Mouse (Mus musculus): Measurements from ENCODE around the gene Chrm1. TPM values are rescaled to one million over a fixed set of nuclear protein-coding genes. Genes with fewer than 3 reads are reported as not detected.

Chrm1 gene
- polyA plus RNA-seq, 1 experiment from 2014 or later: 0.06 TPM

DNA sequence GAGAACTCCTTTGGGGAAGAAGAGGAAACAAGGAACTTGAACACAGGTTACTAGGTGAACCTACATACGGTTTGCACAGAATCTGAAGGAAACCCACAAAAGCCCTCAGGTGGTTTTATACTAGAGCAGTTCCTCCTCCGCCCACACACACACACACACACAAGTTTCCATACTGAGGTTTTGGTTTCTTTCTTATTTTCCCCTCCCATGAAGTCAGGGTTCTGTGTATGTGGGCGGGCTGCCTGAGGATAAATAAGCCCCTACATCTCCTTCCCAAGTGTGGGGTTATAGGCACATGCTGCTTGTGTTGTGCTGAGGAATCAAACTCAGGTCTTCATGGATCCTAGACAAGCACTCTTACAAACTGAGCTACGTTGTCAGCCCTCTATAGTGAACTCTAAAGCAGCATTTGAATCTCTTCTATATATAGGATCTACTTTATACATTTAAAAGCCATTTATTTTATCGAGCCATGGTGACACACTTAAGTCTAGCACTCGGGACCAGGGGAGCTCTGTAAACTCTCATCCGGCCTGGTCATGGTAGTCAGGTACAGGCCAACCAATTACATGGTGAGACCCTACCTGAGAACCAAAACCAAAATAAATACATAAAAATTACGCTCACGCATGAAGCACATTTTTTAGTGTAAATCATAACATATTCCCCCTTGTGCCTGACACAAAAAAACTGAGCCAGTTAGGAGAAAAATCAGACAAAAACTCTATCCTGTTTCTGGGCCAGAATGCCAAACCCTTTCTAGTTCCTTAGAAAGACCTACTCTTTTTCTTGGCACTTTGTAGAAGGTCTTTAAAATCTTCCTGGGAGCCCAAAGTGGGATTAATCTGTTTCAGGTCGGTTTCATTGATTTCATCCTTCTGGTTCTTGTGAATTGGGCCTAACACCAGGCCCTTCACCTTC lies 48.6 kb downstream of the Chrm1 start:
- Histone ChIP-seq H3K36me3 (ENCODE audit: control insufficient read depth, insufficient read depth, low read length) (peaks cover 36% of the 10 kb centered on the region), H3K9me3 (replicated peaks; ENCODE audit: control insufficient read depth, low read length) (no peaks in the 10 kb centered on the region), H3K27me3 (ENCODE audit: control insufficient read depth, insufficient read depth, low read length) (no peaks in the 10 kb centered on the region), H3K27ac (ENCODE audit: low read depth, low read length) (peak overlapping the region; percentile 88), H3K9ac (ENCODE audit: low read depth, low read length) (peak overlapping the region; percentile 90), H3K4me3 (ENCODE audit: low read depth, low read length) (peak overlapping the region; percentile 72), H3K4me1 (ENCODE audit: control insufficient read depth, insufficient read depth, low read length) (peaks cover 17% of the 10 kb centered on the region), H3K4me2 (peak overlapping the region; percentile 68)
- ATAC-seq (replicated peaks; ENCODE audit: insufficient number of reproducible peaks, low FRiP score, low TSS enrichment): no peak
- WGBS (ENCODE audit: insufficient replicate concordance): 51% methylated on average over 10 of the region's 10 CpGs

- peak; percentile 43; the same call in 1 of the 2 replicates for ATAC-seq (replicated peaks; ENCODE audit: insufficient number of reproducible peaks, low FRiP score, low TSS enrichment)
These were observed 49.3 kb downstream of the Chrm1 start for GRCm38 (mm10) chr19:8712870-8713305.

GRCm38 (mm10) chr19:8713306-8713996 lies 49.9 kb downstream of the Chrm1 start:
- peaks cover 25% of the 10 kb centered on the region for H3K36me3 ChIP-seq (ENCODE audit: control insufficient read depth, insufficient read depth, low read length)
- H3K9me3 ChIP-seq (replicated peaks; ENCODE audit: control insufficient read depth, low read length): no peaks in the 10 kb centered on the region
- WGBS (ENCODE audit: insufficient replicate concordance): under 1% methylated on average over 51 of the region's 51 CpGs
- peak overlapping the region; percentile 72 for H3K4me3 ChIP-seq (ENCODE audit: low read depth, low read length)
- ATAC-seq (replicated peaks; ENCODE audit: insufficient number of reproducible peaks, low FRiP score, low TSS enrichment): peak; percentile 91
- peaks cover 17% of the 10 kb centered on the region for H3K4me1 ChIP-seq (ENCODE audit: control insufficient read depth, insufficient read depth, low read length)
- H3K9ac ChIP-seq (ENCODE audit: low read depth, low read length): peak overlapping the region; percentile 90
- H3K27me3 ChIP-seq (ENCODE audit: control insufficient read depth, insufficient read depth, low read length): no peaks in the 10 kb centered on the region
- peak overlapping the region; percentile 88 for H3K27ac ChIP-seq (ENCODE audit: low read depth, low read length)
- H3K4me2 ChIP-seq: peak overlapping the region; percentile 68

More at GRCm38 (mm10) chr19:8712870-8713305, 49.3 kb downstream of the Chrm1 start:
- Histone ChIP-seq H3K4me3 (ENCODE audit: low read depth, low read length) (peak overlapping the region; percentile 72), H3K9me3 (replicated peaks; ENCODE audit: control insufficient read depth, low read length) (no peaks in the 10 kb centered on the region), H3K4me2 (peak overlapping the region; percentile 68), H3K9ac (ENCODE audit: low read depth, low read length) (peak overlapping the region; percentile 90), H3K27ac (ENCODE audit: low read depth, low read length) (peak overlapping the region; percentile 88), H3K27me3 (ENCODE audit: control insufficient read depth, insufficient read depth, low read length) (no peaks in the 10 kb centered on the region), H3K36me3 (ENCODE audit: control insufficient read depth, insufficient read depth, low read length) (peaks cover 30% of the 10 kb centered on the region), H3K4me1 (ENCODE audit: control insufficient read depth, insufficient read depth, low read length) (peaks cover 17% of the 10 kb centered on the region)
- WGBS (ENCODE audit: insufficient replicate concordance): under 1% methylated on average over 13 of the region's 13 CpGs

DNA sequence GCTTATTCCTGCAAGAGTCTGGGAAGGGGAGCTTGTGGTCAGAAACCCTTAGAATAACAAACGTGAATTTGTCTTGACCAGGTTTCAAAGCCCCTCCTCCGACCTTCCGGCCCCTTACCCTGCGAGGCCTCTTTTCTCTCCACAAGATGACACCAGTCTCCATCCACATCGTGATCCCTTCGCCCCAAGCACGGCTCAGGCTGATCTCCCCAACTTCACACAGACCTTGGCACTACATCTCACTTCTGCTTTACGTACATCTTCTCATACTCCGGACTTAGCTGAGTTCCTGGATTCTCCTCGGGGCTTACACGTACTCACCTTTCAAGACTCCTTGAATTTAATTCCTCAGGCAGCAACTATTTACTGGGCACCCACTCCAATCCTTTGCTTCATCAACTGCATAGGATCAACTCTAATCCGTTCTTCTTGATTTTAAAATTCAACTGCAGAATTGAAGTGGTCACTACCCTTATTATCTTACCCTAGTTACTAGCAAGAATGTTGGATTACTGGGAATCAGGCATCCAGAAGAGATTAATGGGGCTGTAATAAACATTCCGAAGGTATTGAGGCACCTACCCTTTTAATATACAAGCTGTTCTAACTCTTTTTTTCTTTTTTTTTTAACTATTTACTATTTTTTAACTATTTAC lies 50.5 kb downstream of the Chrm1 start:
- Histone ChIP-seq H3K4me2 (peak overlapping the region; percentile 68), H3K36me3 (ENCODE audit: control insufficient read depth, insufficient read depth, low read length) (peaks cover 18% of the 10 kb centered on the region), H3K9ac (ENCODE audit: low read depth, low read length) (peak overlapping the region; percentile 90), H3K27ac (ENCODE audit: low read depth, low read length) (peak overlapping the region; percentile 88), H3K4me3 (ENCODE audit: low read depth, low read length) (peak overlapping the region; percentile 72), H3K9me3 (replicated peaks; ENCODE audit: control insufficient read depth, low read length) (no peaks in the 10 kb centered on the region), H3K27me3 (ENCODE audit: control insufficient read depth, insufficient read depth, low read length) (no peaks in the 10 kb centered on the region), H3K4me1 (ENCODE audit: control insufficient read depth, insufficient read depth, low read length) (peaks cover 17% of the 10 kb centered on the region)
- 8% methylated on average over 13 of the region's 13 CpGs for WGBS (ENCODE audit: insufficient replicate concordance)
- no peak for ATAC-seq (replicated peaks; ENCODE audit: insufficient number of reproducible peaks, low FRiP score, low TSS enrichment)

- Histone ChIP-seq H3K4me3 (ENCODE audit: low read depth, low read length) (peak overlapping the region; percentile 72; the same call in 1 of the 2 replicates), H3K4me2 (peak overlapping the region; percentile 33; the same call in 1 of the 2 replicates), H3K4me1 (ENCODE audit: control insufficient read depth, insufficient read depth, low read length) (peaks cover 17% of the 10 kb centered on the region), H3K27me3 (ENCODE audit: control insufficient read depth, insufficient read depth, low read length) (no peaks in the 10 kb centered on the region), H3K9ac (ENCODE audit: low read depth, low read length) (no peak overlapping the region), H3K36me3 (ENCODE audit: control insufficient read depth, insufficient read depth, low read length) (peaks cover 13% of the 10 kb centered on the region), H3K9me3 (replicated peaks; ENCODE audit: control insufficient read depth, low read length) (no peaks in the 10 kb centered on the region), H3K27ac (ENCODE audit: low read depth, low read length) (peak overlapping the region; percentile 86)
- peak; percentile 65; the same call in 1 of the 2 replicates for ATAC-seq (replicated peaks; ENCODE audit: insufficient number of reproducible peaks, low FRiP score, low TSS enrichment)
- 70% methylated on average over 10 of the region's 10 CpGs for WGBS (ENCODE audit: insufficient replicate concordance)
These were observed 51.3 kb downstream of the Chrm1 start for GRCm38 (mm10) chr19:8714653-8715481.

DNA sequence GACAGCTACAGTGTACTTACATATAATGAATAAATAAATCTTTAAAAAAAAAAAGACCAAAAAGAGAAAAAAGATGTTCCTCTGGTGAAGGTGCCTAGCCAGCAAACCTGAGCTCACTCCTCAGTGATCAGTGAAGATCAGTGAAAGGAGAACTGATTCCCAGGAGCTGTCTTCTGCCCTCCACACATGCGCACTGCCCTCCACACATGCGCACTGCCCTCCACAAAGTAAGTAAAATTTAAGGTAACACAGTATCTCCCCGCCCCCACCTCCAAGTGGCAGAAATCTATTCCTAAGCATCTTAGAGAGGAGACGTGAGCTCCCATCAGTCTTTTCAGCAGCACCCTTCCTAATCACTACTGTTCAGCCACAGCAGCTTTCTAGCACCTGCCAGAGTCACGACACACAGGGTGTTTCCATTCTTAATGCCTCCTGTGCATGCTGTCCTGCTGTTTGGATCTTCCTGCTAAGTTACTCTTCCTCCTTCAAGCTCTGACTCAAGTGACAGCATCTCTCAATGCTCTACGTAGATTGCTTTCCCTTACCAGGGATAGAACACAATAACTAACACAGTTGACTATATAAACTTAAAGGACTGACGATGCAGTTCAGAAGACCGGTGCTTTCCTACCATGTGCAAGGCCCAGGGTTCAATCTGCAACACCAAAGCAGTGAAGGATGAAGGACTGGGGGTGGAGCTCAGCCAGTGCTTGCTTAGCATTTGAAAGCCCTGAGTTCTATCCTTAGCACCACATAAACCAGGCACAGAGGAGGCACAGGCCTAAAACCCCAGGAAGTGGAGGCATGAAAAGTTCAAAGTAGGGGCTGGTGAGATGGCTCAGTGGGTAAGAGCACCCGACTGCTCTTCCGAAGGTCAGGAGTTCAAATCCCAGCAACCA lies 52.5 kb downstream of the Chrm1 start:
- Histone ChIP-seq H3K9me3 (replicated peaks; ENCODE audit: control insufficient read depth, low read length) (no peaks in the 10 kb centered on the region), H3K4me1 (ENCODE audit: control insufficient read depth, insufficient read depth, low read length) (peaks cover 13% of the 10 kb centered on the region), H3K4me3 (ENCODE audit: low read depth, low read length) (no peak overlapping the region), H3K27ac (ENCODE audit: low read depth, low read length) (peak overlapping the region; percentile 47), H3K4me2 (no peak overlapping the region), H3K27me3 (ENCODE audit: control insufficient read depth, insufficient read depth, low read length) (no peaks in the 10 kb centered on the region), H3K9ac (ENCODE audit: low read depth, low read length) (no peak overlapping the region), H3K36me3 (ENCODE audit: control insufficient read depth, insufficient read depth, low read length) (peaks cover 7% of the 10 kb centered on the region)
- no peak for ATAC-seq (replicated peaks; ENCODE audit: insufficient number of reproducible peaks, low FRiP score, low TSS enrichment)
- whole genome bisulfite sequencing (ENCODE audit: insufficient replicate concordance): 69% methylated on average over 10 of the region's 10 CpGs

- ATAC-seq (replicated peaks; ENCODE audit: insufficient number of reproducible peaks, low FRiP score, low TSS enrichment): no peak
- Histone ChIP-seq H3K4me3 (ENCODE audit: low read depth, low read length) (no peak overlapping the region), H3K9me3 (replicated peaks; ENCODE audit: control insufficient read depth, low read length) (no peaks in the 10 kb centered on the region), H3K4me2 (no peak overlapping the region), H3K27ac (ENCODE audit: low read depth, low read length) (0 out of 2 replicates have a peak overlapping the region, but pooled peaks have one; percentile 7), H3K36me3 (ENCODE audit: control insufficient read depth, insufficient read depth, low read length) (peaks cover 2% of the 10 kb centered on the region; the same call in 1 of the 2 replicates), H3K9ac (ENCODE audit: low read depth, low read length) (no peak overlapping the region), H3K4me1 (ENCODE audit: control insufficient read depth, insufficient read depth, low read length) (peaks cover 9% of the 10 kb centered on the region), H3K27me3 (ENCODE audit: control insufficient read depth, insufficient read depth, low read length) (no peaks in the 10 kb centered on the region)
- WGBS (ENCODE audit: insufficient replicate concordance): 70% methylated on average over 8 of the region's 10 CpGs
These were observed 53.3 kb downstream of the Chrm1 start for GRCm38 (mm10) chr19:8716767-8717475.

All from heart, embryonic 11.5 days (tissue).